Mouse (Mus musculus): ENCODE data around the gene Hax1.

Hax1 gene

DNA sequence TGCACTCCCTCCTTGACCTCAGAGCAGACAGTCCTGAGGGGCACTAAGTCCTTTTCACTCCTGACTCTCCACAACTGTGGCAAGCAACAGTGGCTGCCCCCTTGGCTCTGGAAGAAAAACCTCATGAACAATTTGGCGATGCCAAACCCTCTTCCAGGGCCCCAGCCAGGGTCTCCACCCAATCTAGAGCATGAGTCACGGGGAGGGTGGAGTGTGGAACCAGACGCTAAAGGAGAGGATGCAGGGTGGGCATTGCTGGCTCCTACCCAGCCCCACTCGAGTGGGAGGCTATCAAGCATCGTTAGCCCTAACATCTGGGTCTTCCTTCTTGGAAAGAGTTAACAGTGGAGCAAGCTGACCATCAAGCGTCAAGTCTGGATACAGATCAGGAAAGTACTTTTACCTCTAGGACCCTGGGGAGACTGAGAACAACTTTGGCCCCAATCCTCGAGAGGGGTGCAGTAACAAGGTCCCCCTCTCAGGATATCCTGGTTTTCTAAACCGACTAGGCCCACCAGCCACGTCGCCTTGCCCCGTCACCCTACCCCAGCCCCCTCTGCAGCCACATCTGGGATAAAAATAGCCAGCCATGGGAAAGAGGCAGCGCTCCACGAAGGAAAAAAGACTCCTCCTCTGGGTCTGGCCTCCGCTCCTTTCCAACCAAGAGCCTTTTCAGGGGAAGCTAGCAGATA is 36.4 kb downstream of the Hax1 start:
- peak; percentile 83 for DNase-seq (ENCODE audit: low read depth)

GRCm38 (mm10) chr3:89961436-89961835 is 37.1 kb downstream of the Hax1 start:
- no peak for DNase-seq (ENCODE audit: low read depth)

DNA sequence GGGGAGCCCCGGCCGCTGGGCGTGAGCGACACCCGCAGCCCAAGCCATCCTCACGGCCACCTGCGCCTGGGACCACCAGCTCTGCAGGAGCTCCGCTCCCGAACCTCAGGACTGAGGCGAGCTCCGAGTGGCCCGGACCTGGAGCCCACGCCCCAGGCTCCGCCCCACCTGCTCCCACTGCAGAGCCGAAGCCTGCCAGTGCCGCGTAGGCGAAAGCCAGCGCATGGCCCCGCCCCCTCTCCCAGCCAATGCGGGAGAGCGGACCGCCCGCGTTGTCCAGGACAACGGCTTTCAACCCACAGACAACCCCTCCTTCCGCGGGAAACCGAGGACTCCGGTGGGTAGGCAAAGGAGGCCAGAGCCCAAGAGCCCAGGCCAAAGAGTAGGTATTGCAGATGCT is 38.1 kb downstream of the Hax1 start:
- peak; percentile 95 for DNase-seq (ENCODE audit: low read depth)

GRCm38 (mm10) chr3:89959435-89959834 is 39.1 kb downstream of the Hax1 start:
- DNase-seq (ENCODE audit: low read depth): no peak

GRCm38 (mm10) chr3:89957880-89958279 is 40.7 kb downstream of the Hax1 start:
- DNase-seq (ENCODE audit: low read depth): no peak

GRCm38 (mm10) chr3:89956177-89956971 is 42.2 kb downstream of the Hax1 start:
- DNase-seq (ENCODE audit: low read depth): no peak

GRCm38 (mm10) chr3:89953420-89953819 is 45.2 kb downstream of the Hax1 start:
- peak; percentile 93 for DNase-seq (ENCODE audit: low read depth)

GRCm38 (mm10) chr3:89948655-89949054 is 49.9 kb downstream of the Hax1 start:
- DNase-seq (ENCODE audit: low read depth): no peak

GRCm38 (mm10) chr3:89948021-89948420 is 50.6 kb downstream of the Hax1 start:
- no peak for DNase-seq (ENCODE audit: low read depth)

Measured in NIH3T3 (cell line).